Mouse (Mus musculus) heart, adult 2 months (tissue): ENCODE measurements at regions not wholly inside any gene's neighbourhood (a gene's known extent, or its start where the extent isn't known, plus 50 kb on each side); places are given as distances from the start of the nearest gene placed in this dataset.

ENCODE experiments used
- CTCF ChIP-seq: fragments of 200-600 bp; IDR thresholded peaks from 2 replicates; pipeline ENCODE4 v1.8.1; 2022; ENCODE audit warnings: antibody characterized with exemption, mild to moderate bottlenecking, moderate library complexity
- EP300 ChIP-seq: fragments of 200-500 bp; IDR thresholded peaks from 2 replicates; pipeline ENCODE4 v1.6.1; 2011; ENCODE audit warnings: low read depth, low read length, control low read depth; ENCODE audit not compliant: insufficient read depth
- POLR2A ChIP-seq: fragments of 200-500 bp; IDR thresholded peaks from 2 replicates; pipeline ENCODE4 v1.6.1; 2011; ENCODE audit warnings: mild to moderate bottlenecking, low read depth, low read length, control low read depth; ENCODE audit not compliant: insufficient read depth

DNA sequence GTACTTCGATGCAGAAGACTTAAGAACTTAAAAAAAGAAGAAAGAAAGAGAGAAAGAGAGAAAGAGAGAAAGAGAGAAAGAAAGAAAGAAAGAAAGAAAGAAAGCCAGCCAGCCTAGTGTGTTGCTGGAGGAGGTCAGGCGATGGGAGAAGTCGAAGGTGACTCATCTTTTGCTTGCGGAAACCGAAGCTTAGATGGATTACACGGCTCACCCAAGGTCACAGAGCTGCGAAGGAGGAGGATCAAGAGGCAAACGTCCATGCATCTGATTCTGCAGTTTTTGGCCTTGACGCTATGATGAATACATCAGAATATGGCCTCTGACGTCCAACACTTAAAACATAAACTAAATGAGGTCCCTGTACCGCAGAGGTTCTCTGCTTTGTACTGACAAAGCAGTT lies 192.4 kb upstream of the Tmem45b start:
- no peak for TF ChIP-seq EP300
- no peak for TF ChIP-seq CTCF
- no peak for TF ChIP-seq POLR2A
